ENCODE assay signal across 20 mouse cellular contexts in genomic region chr9:50596973-50597372, GRCm38 (mm10). TPM values are rescaled to one million over a fixed set of nuclear protein-coding genes. Genes with fewer than 3 reads are reported as not detected.
"Had no signal": no experiment of that assay in that cellular context is flagged by ENCODE, and none has a peak within 500 bp of the region (broad histone marks: within the 10 kb centered on the region; RNA-seq: fewer than 3 reads in every experiment).

No protein-coding gene starts in this region.

- H3K27ac ChIP-seq: limb, embryonic 10.5 days; limb, embryonic 13.5 days; liver, embryonic 12.5 days; liver, embryonic 15.5 days; lung, embryonic 15.5 days; midbrain, embryonic 10.5 days; midbrain, embryonic 13.5 days; stomach, postnatal 0 days had no signal

- DNase-seq: kidney, adult 9 months; kidney, postnatal 14 days; kidney, postnatal 4 days; liver; lung, postnatal 10 days; lung, postnatal 36 days; thymus, postnatal 25 days had no signal

- H3K4me3 ChIP-seq: limb, embryonic 10.5 days; limb, embryonic 13.5 days; liver, embryonic 12.5 days; liver, embryonic 15.5 days; lung, embryonic 15.5 days; megakaryocyte, embryonic 14.5 days; midbrain, embryonic 10.5 days; midbrain, embryonic 13.5 days had no signal

RNA-seq across cellular contexts. Expression of gene Tex12, which starts 35.8 kb away (rescaled TPM):
- total RNA-seq: layer of hippocampus, adult 18-20 months; layer of hippocampus, postnatal 14 days; left cerebral cortex, postnatal 25 days; midbrain, postnatal 0 days had no signal
